Mouse (Mus musculus) myocyte (in vitro differentiated cells): ENCODE results near the gene Acox1.

Experiments
- E2F4 ChIP-seq: IDR thresholded peaks from one replicate; pipeline ENCODE4 v1.6.1; 2011; ENCODE audit warnings: mild to moderate bottlenecking, control low read depth, moderate library complexity; ENCODE audit not compliant: insufficient read depth
- MYOD1 ChIP-seq, 3 experiments: IDR thresholded peaks; one replicate each; pipeline ENCODE4 v1.6.1; 2011; ENCODE audit warnings: control low read depth in 2 of 3, low read depth in 2 of 3, mild to moderate bottlenecking in 2 of 3, moderate library complexity in 1 of 3; ENCODE audit not compliant: insufficient read length in 2 of 3, control insufficient read depth in 1 of 3
- POLR2A ChIP-seq: IDR thresholded peaks from one replicate; pipeline ENCODE4 v1.6.1; 2011; ENCODE audit warnings: low read depth, mild to moderate bottlenecking, control low read depth, moderate library complexity; ENCODE audit not compliant: insufficient read length
- POLR2AphosphoS2 ChIP-seq: IDR thresholded peaks from one replicate; pipeline ENCODE4 v1.6.1; 2011; ENCODE audit warnings: low read depth, control low read depth; ENCODE audit not compliant: insufficient read length
- USF1 ChIP-seq: IDR thresholded peaks from one replicate; pipeline ENCODE4 v1.6.1; 2011; ENCODE audit warnings: low read depth, mild to moderate bottlenecking, control low read depth, moderate library complexity

DNA sequence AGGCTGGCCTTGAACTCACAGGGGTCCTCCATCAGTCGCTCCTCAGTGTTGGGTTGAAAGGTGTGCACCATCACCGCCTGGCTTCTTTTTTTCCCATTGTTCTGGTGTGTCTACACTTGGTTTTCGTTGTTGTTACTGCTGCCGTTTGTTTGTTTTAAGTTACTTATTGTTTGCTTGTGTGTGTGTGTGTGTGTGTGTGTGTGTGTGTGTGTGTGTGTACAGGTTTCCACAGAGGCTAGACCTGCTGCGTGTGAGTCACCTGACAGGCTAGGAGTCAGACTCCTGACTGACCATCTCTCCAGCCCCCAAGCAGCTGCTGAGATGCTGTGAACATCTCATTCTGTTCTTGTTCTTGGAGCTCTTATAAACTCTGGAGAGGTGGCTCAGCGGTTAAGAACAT is 14.0 kb upstream of the Acox1 start:
- no peak for TF ChIP-seq MYOD1 (IDR thresholded peaks at IDR 0.05; ENCODE audit: control insufficient read depth in 1 of 3, insufficient read length in 2 of 3, low read depth in 2 of 3)
- no peak for TF ChIP-seq E2F4
- no peak for TF ChIP-seq POLR2AphosphoS2
- no peak for TF ChIP-seq POLR2A
- no peak for TF ChIP-seq USF1
